Mouse (Mus musculus) lung, postnatal 0 days (tissue): Measurements from ENCODE around the gene Hap1.

Experiments
- CTCF ChIP-seq: IDR thresholded peaks from 2 replicates; pipeline ENCODE4 v1.5.1; 2016; ENCODE audit warnings: antibody characterized with exemption, mild to moderate bottlenecking
- EP300 ChIP-seq: IDR thresholded peaks from 2 replicates; pipeline ENCODE4 v1.6.1; 2016; ENCODE audit warnings: antibody characterized with exemption, mild to moderate bottlenecking, control low read depth

- TF ChIP-seq EP300 (no peak), CTCF (peak; percentile 91)
Observed at GRCm38 (mm10) chr11:100362979-100363562, 7.1 kb upstream of the Hap1 start.
